Mouse (Mus musculus): Measurements from ENCODE around the gene Nxph3. TPM values are rescaled to one million over a fixed set of nuclear protein-coding genes. Genes with fewer than 3 reads are reported as not detected.

Nxph3 gene
- total and polyA plus RNA-seq, 3 experiments: 0.05 TPM; not detected in 2

DNA sequence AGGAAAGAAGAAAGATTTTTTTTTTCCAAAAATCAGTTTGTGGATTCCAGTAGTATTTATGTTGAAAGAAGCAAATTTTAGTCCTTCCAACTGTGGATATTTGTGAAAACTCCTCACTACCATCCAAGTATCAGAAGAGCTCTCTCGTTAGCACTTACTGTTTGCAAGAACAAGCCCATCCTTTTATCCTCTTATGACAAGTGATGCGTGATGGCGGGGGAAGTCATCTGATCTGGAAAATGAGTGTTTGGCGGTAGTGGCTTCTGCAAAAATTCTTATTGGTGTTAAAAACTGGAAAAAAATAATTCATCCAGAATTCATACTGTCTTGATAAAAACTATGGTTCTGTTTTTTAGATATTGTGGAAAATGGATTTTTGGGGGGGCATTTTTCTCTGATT, 22.1 kb downstream of the Nxph3 start:
- TF ChIP-seq POLR2AphosphoS5 (IDR thresholded peaks at IDR 0.05; ENCODE audit: insufficient replicate concordance, low read depth, low read length) (no peak), TAL1 (conservative IDR thresholded peaks at IDR 0.05; ENCODE audit: low read depth, low read length) (no peak), GATA2 (IDR thresholded peaks at IDR 0.05; ENCODE audit: borderline replicate concordance, low read depth, low read length) (no peak), GATA1 (IDR thresholded peaks at IDR 0.05; ENCODE audit: borderline replicate concordance, low read length) (no peak), CTCF (IDR thresholded peaks at IDR 0.05; ENCODE audit: low read depth, low read length) (no peak)
- H3K27me3 ChIP-seq (ENCODE audit: insufficient read depth, low read length): no peaks in the 10 kb centered on the region
- no peak for DNase-seq (ENCODE audit: low spot score)
- ATAC-seq (ENCODE audit: extremely low read depth, insufficient number of reproducible peaks, low FRiP score, poor library complexity, severe bottlenecking): no peak
- no peak overlapping the region for H3K4me3 ChIP-seq (ENCODE audit: low read depth, low read length)
- H3K4me1 ChIP-seq (ENCODE audit: insufficient read depth, low read depth, low read length): no peaks in the 10 kb centered on the region
- H3K36me3 ChIP-seq (replicated peaks): peaks cover 88% of the 10 kb centered on the region
- H3K9me3 ChIP-seq (replicated peaks): no peaks in the 10 kb centered on the region

DNA sequence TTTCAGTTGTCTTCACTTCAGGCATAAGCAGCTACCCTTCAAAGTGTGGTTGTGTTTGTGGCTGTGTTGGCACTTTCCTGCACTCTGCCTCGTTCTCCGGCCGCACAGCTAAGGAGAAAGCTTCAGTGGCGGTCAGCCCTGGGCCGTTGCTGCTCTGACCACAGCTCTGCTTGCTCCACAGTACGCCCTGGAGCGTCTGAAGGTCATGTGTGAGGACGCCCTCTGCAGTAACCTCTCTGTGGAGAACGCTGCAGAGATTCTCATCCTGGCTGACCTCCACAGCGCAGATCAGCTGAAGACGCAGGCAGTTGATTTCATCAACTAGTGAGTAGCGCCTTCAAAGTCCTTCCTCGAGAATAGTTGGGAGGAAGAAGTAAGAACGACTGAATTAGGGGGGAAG, 24.3 kb downstream of the Nxph3 start:
- no peak for TF ChIP-seq CTCF (IDR thresholded peaks at IDR 0.05; ENCODE audit: low read depth, low read length)
- TF ChIP-seq GATA2 (IDR thresholded peaks at IDR 0.05; ENCODE audit: borderline replicate concordance, low read depth, low read length): no peak
- no peak for TF ChIP-seq TAL1 (conservative IDR thresholded peaks at IDR 0.05; ENCODE audit: low read depth, low read length)
- ATAC-seq (ENCODE audit: extremely low read depth, insufficient number of reproducible peaks, low FRiP score, poor library complexity, severe bottlenecking) (no peak), DNase-seq (ENCODE audit: low spot score) (no peak)
- Histone ChIP-seq H3K4me1 (ENCODE audit: insufficient read depth, low read depth, low read length) (no peaks in the 10 kb centered on the region), H3K36me3 (replicated peaks) (peaks cover 96% of the 10 kb centered on the region), H3K27me3 (ENCODE audit: insufficient read depth, low read length) (no peaks in the 10 kb centered on the region), H3K4me3 (ENCODE audit: low read depth, low read length) (no peak overlapping the region), H3K9me3 (replicated peaks) (no peaks in the 10 kb centered on the region)

DNA sequence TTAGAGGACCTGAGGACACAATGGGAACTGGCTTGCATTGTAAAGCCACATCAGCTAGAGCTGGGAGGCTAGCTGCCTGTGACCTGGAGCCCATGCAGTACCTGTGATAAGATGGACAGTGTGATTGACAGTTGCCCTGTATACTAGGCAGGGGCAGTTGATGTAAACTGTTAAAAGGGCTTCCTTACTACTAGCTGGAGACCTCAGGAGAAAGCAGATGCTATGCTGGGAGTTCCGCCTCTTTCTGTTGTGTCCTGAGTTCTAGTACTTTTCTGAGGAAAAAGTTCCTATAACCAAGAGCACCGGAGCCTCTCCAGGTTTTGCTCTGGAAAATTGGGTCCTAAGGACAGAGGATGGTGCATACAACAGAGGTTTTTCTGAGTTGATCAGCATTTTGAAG, 27.1 kb downstream of the Nxph3 start:
- Histone ChIP-seq H3K36me3 (replicated peaks) (peaks cover 96% of the 10 kb centered on the region), H3K4me3 (ENCODE audit: low read depth, low read length) (no peak overlapping the region), H3K9me3 (replicated peaks) (no peaks in the 10 kb centered on the region), H3K4me1 (ENCODE audit: insufficient read depth, low read depth, low read length) (no peaks in the 10 kb centered on the region), H3K27me3 (ENCODE audit: insufficient read depth, low read length) (no peaks in the 10 kb centered on the region)
- ATAC-seq (ENCODE audit: extremely low read depth, insufficient number of reproducible peaks, low FRiP score, poor library complexity, severe bottlenecking): no peak
- TF ChIP-seq CTCF (IDR thresholded peaks at IDR 0.05; ENCODE audit: low read depth, low read length): no peak
- DNase-seq (ENCODE audit: low spot score): no peak

DNA sequence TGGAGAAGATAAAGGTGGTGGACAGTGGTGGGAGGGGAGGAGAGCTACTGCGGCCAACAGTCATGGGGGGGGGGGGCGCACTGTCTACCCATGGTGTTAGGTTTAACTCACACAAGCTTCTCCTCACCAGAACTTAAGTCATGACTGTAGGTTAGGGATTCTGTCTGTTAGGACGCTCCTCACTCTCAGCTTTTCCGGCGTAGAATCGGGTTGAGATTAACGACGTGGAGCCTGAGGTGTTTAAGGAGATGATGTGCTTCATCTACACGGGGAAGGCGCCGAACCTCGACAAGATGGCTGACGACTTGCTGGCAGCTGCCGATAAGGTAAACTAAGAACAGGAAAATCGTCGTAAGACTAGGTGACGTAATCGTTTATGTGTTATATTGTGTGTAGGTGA, 28.7 kb downstream of the Nxph3 start:
- ATAC-seq (ENCODE audit: extremely low read depth, insufficient number of reproducible peaks, low FRiP score, poor library complexity, severe bottlenecking) (no peak), DNase-seq (ENCODE audit: low spot score) (no peak)
- H3K9me3 ChIP-seq (replicated peaks): no peaks in the 10 kb centered on the region
- no peak for TF ChIP-seq GATA1 (IDR thresholded peaks at IDR 0.05; ENCODE audit: borderline replicate concordance, low read length)
- no peak for TF ChIP-seq CTCF (IDR thresholded peaks at IDR 0.05; ENCODE audit: low read depth, low read length)
- TF ChIP-seq TAL1 (conservative IDR thresholded peaks at IDR 0.05; ENCODE audit: low read depth, low read length): no peak
- no peak for TF ChIP-seq GATA2 (IDR thresholded peaks at IDR 0.05; ENCODE audit: borderline replicate concordance, low read depth, low read length)
- no peak for TF ChIP-seq POLR2AphosphoS5 (IDR thresholded peaks at IDR 0.05; ENCODE audit: insufficient replicate concordance, low read depth, low read length)
- H3K36me3 ChIP-seq (replicated peaks): peaks cover 92% of the 10 kb centered on the region
- no peaks in the 10 kb centered on the region for H3K4me1 ChIP-seq (ENCODE audit: insufficient read depth, low read depth, low read length)
- no peaks in the 10 kb centered on the region for H3K27me3 ChIP-seq (ENCODE audit: insufficient read depth, low read length)
- H3K4me3 ChIP-seq (ENCODE audit: low read depth, low read length): no peak overlapping the region

DNA sequence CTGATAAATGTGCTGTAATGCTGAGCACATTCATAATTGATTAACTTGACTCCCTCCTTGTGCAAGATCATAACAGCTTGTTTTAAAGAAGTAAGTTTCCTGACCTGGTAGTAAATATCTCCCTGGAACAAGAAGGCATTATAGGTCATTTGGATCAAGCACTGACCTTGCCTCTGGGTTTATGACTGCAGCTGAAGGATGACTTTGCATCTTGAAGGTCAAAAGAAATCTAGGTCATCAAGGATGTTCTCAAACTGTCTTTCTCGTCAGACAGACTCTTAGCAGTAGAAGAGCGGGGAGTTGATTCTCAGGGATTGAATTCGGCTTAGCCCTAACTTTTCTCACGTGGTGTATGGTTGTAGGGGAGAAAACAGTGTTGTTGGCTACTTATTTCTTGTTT, 33.7 kb downstream of the Nxph3 start:
- ATAC-seq (ENCODE audit: extremely low read depth, insufficient number of reproducible peaks, low FRiP score, poor library complexity, severe bottlenecking) (no peak), DNase-seq (ENCODE audit: low spot score) (no peak)
- no peak for TF ChIP-seq GATA2 (IDR thresholded peaks at IDR 0.05; ENCODE audit: borderline replicate concordance, low read depth, low read length)
- H3K9me3 ChIP-seq (replicated peaks): no peaks in the 10 kb centered on the region
- H3K36me3 ChIP-seq (replicated peaks): peaks cover 80% of the 10 kb centered on the region
- no peak overlapping the region for H3K4me3 ChIP-seq (ENCODE audit: low read depth, low read length)
- no peaks in the 10 kb centered on the region for H3K4me1 ChIP-seq (ENCODE audit: insufficient read depth, low read depth, low read length)
- no peaks in the 10 kb centered on the region for H3K27me3 ChIP-seq (ENCODE audit: insufficient read depth, low read length)

DNA sequence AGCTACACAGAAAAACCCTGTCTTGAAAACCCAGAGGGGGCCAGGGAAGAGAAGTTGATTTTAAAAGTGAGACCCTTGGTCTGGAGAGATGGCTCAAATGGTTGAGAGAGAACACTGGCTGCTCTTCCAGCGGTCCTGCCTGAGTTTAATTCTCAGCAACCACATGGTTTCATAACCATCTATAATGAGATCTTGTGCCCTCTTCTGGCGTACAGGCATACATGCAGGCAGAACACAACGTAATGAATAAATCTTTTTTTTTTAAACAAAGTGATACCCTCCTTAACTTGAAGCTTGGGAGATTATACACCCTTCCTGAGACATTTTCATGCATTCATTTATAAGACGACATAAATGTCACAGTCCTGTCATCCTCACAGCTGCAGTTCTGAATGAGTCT, 34.9 kb downstream of the Nxph3 start:
- DNase-seq (ENCODE audit: low spot score): no peak
- Histone ChIP-seq H3K4me1 (ENCODE audit: insufficient read depth, low read depth, low read length) (no peaks in the 10 kb centered on the region), H3K9me3 (replicated peaks) (no peaks in the 10 kb centered on the region), H3K27me3 (ENCODE audit: insufficient read depth, low read length) (no peaks in the 10 kb centered on the region), H3K4me3 (ENCODE audit: low read depth, low read length) (no peak overlapping the region), H3K36me3 (replicated peaks) (peaks cover 81% of the 10 kb centered on the region)
- no peak for ATAC-seq (ENCODE audit: extremely low read depth, insufficient number of reproducible peaks, low FRiP score, poor library complexity, severe bottlenecking)
- TF ChIP-seq TAL1 (conservative IDR thresholded peaks at IDR 0.05; ENCODE audit: low read depth, low read length) (no peak), CTCF (IDR thresholded peaks at IDR 0.05; ENCODE audit: low read depth, low read length) (no peak), GATA2 (IDR thresholded peaks at IDR 0.05; ENCODE audit: borderline replicate concordance, low read depth, low read length) (no peak), POLR2AphosphoS5 (IDR thresholded peaks at IDR 0.05; ENCODE audit: insufficient replicate concordance, low read depth, low read length) (no peak), GATA1 (IDR thresholded peaks at IDR 0.05; ENCODE audit: borderline replicate concordance, low read length) (no peak)

DNA sequence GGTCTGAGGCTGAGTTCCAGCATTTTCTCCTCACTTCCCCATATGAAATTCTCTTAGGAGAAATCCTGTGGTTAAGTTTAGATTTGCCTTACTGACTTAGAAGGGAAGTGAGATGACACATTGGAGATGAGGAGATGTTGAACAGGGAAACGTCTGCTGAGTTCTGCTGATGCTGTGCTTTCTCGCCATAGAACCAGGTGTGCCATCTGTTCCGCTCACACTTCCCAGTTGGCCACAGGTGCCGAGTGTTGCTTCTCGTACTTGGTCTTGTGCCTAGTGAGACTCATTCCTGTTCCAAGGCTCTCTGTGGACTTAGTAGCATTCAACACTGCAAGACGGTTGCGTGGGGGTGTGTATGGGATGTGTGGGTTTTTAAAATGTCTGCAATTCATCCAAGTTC, 38.0 kb downstream of the Nxph3 start:
- ATAC-seq (ENCODE audit: extremely low read depth, insufficient number of reproducible peaks, low FRiP score, poor library complexity, severe bottlenecking) (no peak), DNase-seq (ENCODE audit: low spot score) (no peak)
- peaks cover 80% of the 10 kb centered on the region for H3K36me3 ChIP-seq (replicated peaks)

More for the DNA sequence above, 38.0 kb downstream of the Nxph3 start:
- Histone ChIP-seq H3K4me3 (ENCODE audit: low read depth, low read length) (no peak overlapping the region), H3K4me1 (ENCODE audit: insufficient read depth, low read depth, low read length) (no peaks in the 10 kb centered on the region), H3K9me3 (replicated peaks) (no peaks in the 10 kb centered on the region), H3K27me3 (ENCODE audit: insufficient read depth, low read length) (no peaks in the 10 kb centered on the region)
- TF ChIP-seq POLR2AphosphoS5 (IDR thresholded peaks at IDR 0.05; ENCODE audit: insufficient replicate concordance, low read depth, low read length) (no peak), GATA1 (IDR thresholded peaks at IDR 0.05; ENCODE audit: borderline replicate concordance, low read length) (no peak), GATA2 (IDR thresholded peaks at IDR 0.05; ENCODE audit: borderline replicate concordance, low read depth, low read length) (no peak), CTCF (IDR thresholded peaks at IDR 0.05; ENCODE audit: low read depth, low read length) (no peak), TAL1 (conservative IDR thresholded peaks at IDR 0.05; ENCODE audit: low read depth, low read length) (no peak)

All from G1E (cell line).